Mouse (Mus musculus) hindbrain, embryonic 12.5 days (tissue): ENCODE results near the gene Cenpc1. TPM values are rescaled to one million over a fixed set of nuclear protein-coding genes. Genes with fewer than 3 reads are reported as not detected.

ENCODE experiments used
- ATAC-seq: fragments of 200-750 bp; cut with Nextera tagmentation; 2 replicates; pipeline ENCODE4 v1.8.0; 2017; ENCODE audit warnings: moderate TSS enrichment; ENCODE audit not compliant: low FRiP score
- H3K27ac ChIP-seq: fragments of 300-500 bp; sonication (generic); 2 replicates; pipeline ENCODE4 v1.5.1; 2016; ENCODE audit warnings: mild to moderate bottlenecking
- H3K27me3 ChIP-seq: fragments of 300-500 bp; sonication (generic); 2 replicates; pipeline ENCODE4 v1.6.1; 2016; ENCODE audit warnings: mild to moderate bottlenecking
- H3K36me3 ChIP-seq: fragments of 300-500 bp; sonication (generic); 2 replicates; pipeline ENCODE4 v1.6.1; 2016; ENCODE audit warnings: mild to moderate bottlenecking
- H3K4me1 ChIP-seq: fragments of 300-500 bp; sonication (generic); 2 replicates; pipeline ENCODE4 v1.6.1; 2016
- H3K4me2 ChIP-seq: fragments of 300-500 bp; sonication (generic); replicated peaks from 2 replicates; pipeline ENCODE4 v1.6.1; 2016; ENCODE audit warnings: mild to moderate bottlenecking
- H3K4me3 ChIP-seq: fragments of 300-500 bp; sonication (generic); 2 replicates; pipeline ENCODE4 v1.5.1; 2016; ENCODE audit warnings: mild to moderate bottlenecking
- H3K9ac ChIP-seq: fragments of 300-500 bp; sonication (generic); 2 replicates; pipeline ENCODE4 v1.6.1; 2016; ENCODE audit warnings: mild to moderate bottlenecking, moderate library complexity
- H3K9me3 ChIP-seq: fragments of 300-500 bp; sonication (generic); replicated peaks from 2 replicates; pipeline ENCODE4 v1.6.1; 2016; ENCODE audit warnings: mild to moderate bottlenecking
- WGBS: fragments of 180-500 bp; shearing (Covaris S2); methylation state at CpG from one replicate; pipeline ENCODE4 v1.1.7; 2016; 5-methylcytosine and 5-hydroxymethylcytosine counted together
- polyA plus RNA-seq: library from polyadenylated mRNA; unstranded; fragments of >200 nt; fragmentation: Nextera tagmentation; extraction: Ambion mirVana; gene quantifications from 2 replicates; pipeline ENCODE4 v1.2.1, GENCODE M21; 2016

Gene Cenpc1
- polyA plus RNA-seq, 1 experiment from 2014 or later = 44.8 TPM

DNA sequence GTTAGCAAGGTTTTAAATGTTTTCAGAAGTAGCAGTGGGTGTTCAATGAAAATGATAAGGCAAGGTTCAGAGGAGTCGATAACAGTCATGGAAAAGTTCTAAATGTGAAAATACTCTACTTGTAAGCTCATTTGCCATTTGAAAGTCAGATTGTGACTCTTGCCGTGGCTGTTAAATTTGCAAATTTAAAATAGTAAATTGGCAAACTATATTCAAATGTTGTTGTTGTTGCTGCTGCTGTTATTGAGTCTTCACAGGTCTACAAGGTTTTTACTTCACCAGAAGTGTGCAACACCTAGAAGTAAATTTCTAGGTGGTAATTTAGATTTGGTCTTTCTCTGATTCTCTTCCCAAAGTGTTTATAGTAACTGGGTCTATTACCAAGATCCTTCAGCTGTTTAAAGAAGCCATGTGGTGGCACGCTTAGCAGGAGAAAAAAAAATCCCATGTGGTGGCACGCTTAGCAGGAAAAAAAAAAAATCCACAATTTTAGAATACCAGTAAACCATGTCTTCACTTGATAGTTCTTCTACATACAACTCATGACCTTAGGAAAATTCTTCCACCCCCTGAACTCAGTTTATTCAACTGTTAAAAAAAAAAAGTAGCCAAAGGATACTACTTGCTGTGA, 7.5 kb upstream of the Cenpc1 start:
- no peaks in the 10 kb centered on the region for H3K36me3 ChIP-seq
- H3K4me2 ChIP-seq = no peak overlapping the region
- H3K27ac ChIP-seq = no peak overlapping the region
- no peak for ATAC-seq
- no peaks in the 10 kb centered on the region for H3K4me1 ChIP-seq
- H3K4me3 ChIP-seq = no peak overlapping the region
- H3K9me3 ChIP-seq = no peaks in the 10 kb centered on the region
- WGBS = 86% methylated on average over 4 of the region's 4 CpGs
- no peaks in the 10 kb centered on the region for H3K27me3 ChIP-seq
- H3K9ac ChIP-seq = no peak overlapping the region

GRCm38 (mm10) chr5:86071538-86071937, 6.2 kb upstream of the Cenpc1 start, which contains the start of gene Stap1:
Gene Stap1 (plus strand): TSS chr5:86071746.
- H3K27ac ChIP-seq = no peak within 1 kb of the TSS
- no peaks in the 10 kb centered on the region for H3K4me1 ChIP-seq
- no peaks in the 10 kb centered on the region for H3K36me3 ChIP-seq
- H3K4me3 ChIP-seq = no peak within 1 kb of the TSS
- no peak for ATAC-seq
- H3K9ac ChIP-seq = no peak within 1 kb of the TSS
- H3K4me2 ChIP-seq = no peak within 1 kb of the TSS
- H3K27me3 ChIP-seq = no peaks in the 10 kb centered on the region
- H3K9me3 ChIP-seq = no peaks in the 10 kb centered on the region
- WGBS = 78% methylated on average over 7 of the region's 7 CpGs

- Histone ChIP-seq H3K27me3 (no peaks in the 10 kb centered on the region), H3K9ac (no peak overlapping the region), H3K27ac (no peak overlapping the region), H3K4me2 (no peak overlapping the region), H3K4me3 (no peak overlapping the region), H3K4me1 (peaks cover 5% of the 10 kb centered on the region), H3K36me3 (no peaks in the 10 kb centered on the region), H3K9me3 (no peaks in the 10 kb centered on the region)
- 70% methylated on average over 6 of the region's 6 CpGs for WGBS
- no peak for ATAC-seq
Observed at GRCm38 (mm10) chr5:86069121-86069520, 3.7 kb upstream of the Cenpc1 start.

DNA sequence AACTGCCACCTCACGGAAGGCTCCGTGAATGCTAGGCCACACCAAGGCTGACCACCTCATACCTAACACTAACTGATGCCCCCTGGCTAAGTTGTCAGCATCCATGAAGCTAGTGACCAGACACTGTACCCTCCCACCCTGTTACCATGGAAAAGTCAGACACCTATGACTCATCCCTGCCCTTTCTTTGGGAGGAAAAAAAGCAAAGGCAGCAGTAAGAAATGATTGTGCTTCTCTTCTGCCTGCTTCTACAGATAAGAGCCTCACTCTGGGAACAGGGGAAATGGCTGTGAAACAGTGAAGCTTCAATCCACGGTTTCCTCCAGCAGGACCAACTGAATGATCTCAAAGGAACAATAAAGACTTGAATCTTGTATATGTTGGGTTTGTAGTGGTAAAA, 3.1 kb upstream of the Cenpc1 start:
- Histone ChIP-seq H3K4me2 (no peak overlapping the region), H3K27ac (no peak overlapping the region), H3K27me3 (no peaks in the 10 kb centered on the region), H3K36me3 (no peaks in the 10 kb centered on the region), H3K9ac (no peak overlapping the region), H3K9me3 (no peaks in the 10 kb centered on the region), H3K4me3 (no peak overlapping the region), H3K4me1 (peaks cover 10% of the 10 kb centered on the region)
- WGBS = 85% methylated on average over 3 of the region's 3 CpGs
- no peak for ATAC-seq

- Histone ChIP-seq H3K36me3 (no peaks in the 10 kb centered on the region), H3K4me1 (peaks cover 13% of the 10 kb centered on the region), H3K9ac (0 out of 2 replicates have a peak overlapping the region, but pooled peaks have one; percentile 24), H3K27me3 (no peaks in the 10 kb centered on the region), H3K4me3 (peak overlapping the region; percentile 85), H3K4me2 (peak overlapping the region; percentile 61), H3K9me3 (no peaks in the 10 kb centered on the region), H3K27ac (0 out of 2 replicates have a peak overlapping the region, but pooled peaks have one; percentile 30)
- ATAC-seq = peak; percentile 21
- 1% methylated on average over 17 of the region's 17 CpGs for WGBS
Observed at GRCm38 (mm10) chr5:86066551-86066929, 1.2 kb upstream of the Cenpc1 start.

DNA sequence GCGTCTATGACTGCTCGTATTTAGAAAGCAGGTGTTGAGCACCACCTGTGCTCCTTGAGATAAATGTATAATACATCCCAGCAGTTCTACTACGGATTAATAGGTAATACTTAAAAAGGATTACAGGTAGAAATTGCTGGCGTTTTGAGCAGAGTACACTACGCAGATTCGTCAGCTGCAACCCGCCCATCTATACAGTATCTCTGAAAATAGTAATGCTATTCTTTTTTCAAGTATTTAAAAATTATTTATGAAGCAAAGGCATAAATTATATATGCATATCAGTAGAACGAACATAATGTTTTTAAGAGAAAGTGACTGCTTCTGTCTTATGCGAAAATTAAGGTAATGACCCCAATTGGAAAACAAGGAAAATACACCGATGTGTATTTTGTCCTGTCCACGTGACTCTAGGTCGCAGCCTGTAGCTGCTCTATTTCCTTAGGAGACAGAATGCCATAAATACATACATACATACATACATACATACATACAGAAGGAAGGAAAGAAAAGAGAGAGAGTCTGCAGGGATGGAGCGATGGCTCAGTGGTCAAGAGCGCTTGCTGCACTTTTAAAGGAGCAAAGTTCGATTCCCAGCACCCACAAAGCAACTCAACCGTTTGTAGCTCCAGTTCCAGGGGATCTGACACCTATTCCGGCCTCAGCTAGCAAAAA, 630 bp upstream of the Cenpc1 start:
- Histone ChIP-seq H3K4me3 (peak overlapping the region; percentile 85), H3K9me3 (no peaks in the 10 kb centered on the region), H3K4me2 (peak overlapping the region; percentile 61), H3K36me3 (no peaks in the 10 kb centered on the region), H3K27ac (peak overlapping the region; percentile 70; the same call in 1 of the 2 replicates), H3K9ac (0 out of 2 replicates have a peak overlapping the region, but pooled peaks have one; percentile 24), H3K4me1 (peaks cover 13% of the 10 kb centered on the region), H3K27me3 (no peaks in the 10 kb centered on the region)
- peak; percentile 51 for ATAC-seq
- 2% methylated on average over 17 of the region's 17 CpGs for WGBS

GRCm38 (mm10) chr5:86063501-86063900, 1.9 kb downstream of the Cenpc1 start:
- ATAC-seq = no peak
- Histone ChIP-seq H3K27me3 (no peaks in the 10 kb centered on the region), H3K27ac (no peak overlapping the region), H3K4me3 (no peak overlapping the region; the same call in 1 of the 2 replicates), H3K9ac (no peak overlapping the region), H3K9me3 (no peaks in the 10 kb centered on the region), H3K36me3 (no peaks in the 10 kb centered on the region; the same call in 1 of the 2 replicates), H3K4me2 (peak overlapping the region; percentile 61), H3K4me1 (peaks cover 13% of the 10 kb centered on the region)
- 100% methylated on average over 1 of the region's 1 CpGs for WGBS

DNA sequence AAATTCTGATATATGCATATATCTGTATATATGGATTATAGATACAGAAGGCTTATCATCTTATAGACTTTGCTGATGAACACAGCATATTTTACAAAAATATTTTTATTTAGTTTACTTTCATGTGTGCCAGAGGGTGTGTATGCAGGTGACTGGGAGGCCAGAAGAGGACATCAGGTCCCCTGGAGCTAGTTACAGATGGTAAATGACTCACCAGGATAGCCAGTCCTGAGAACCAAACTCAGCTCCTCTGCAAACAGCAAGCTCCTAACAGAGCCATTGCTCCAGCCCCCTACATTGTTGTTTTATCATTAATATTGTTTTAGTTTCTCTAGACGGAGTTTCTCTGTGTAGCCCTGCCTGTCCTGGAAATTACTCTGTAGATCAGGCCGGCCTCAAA, 35.6 kb downstream of the Cenpc1 start:
- Histone ChIP-seq H3K36me3 (peaks cover 42% of the 10 kb centered on the region), H3K4me3 (no peak overlapping the region), H3K27me3 (no peaks in the 10 kb centered on the region), H3K4me2 (no peak overlapping the region), H3K4me1 (no peaks in the 10 kb centered on the region), H3K27ac (no peak overlapping the region), H3K9me3 (no peaks in the 10 kb centered on the region), H3K9ac (no peak overlapping the region)
- ATAC-seq = no peak
- WGBS = 89% methylated on average over 2 of the region's 2 CpGs

- Histone ChIP-seq H3K27ac (no peak overlapping the region), H3K9me3 (no peaks in the 10 kb centered on the region), H3K27me3 (no peaks in the 10 kb centered on the region), H3K9ac (no peak overlapping the region), H3K4me1 (no peaks in the 10 kb centered on the region), H3K36me3 (no peaks in the 10 kb centered on the region), H3K4me3 (no peak overlapping the region), H3K4me2 (no peak overlapping the region)
- WGBS = 86% methylated on average over 6 of the region's 6 CpGs
- no peak for ATAC-seq
Observed at GRCm38 (mm10) chr5:85996545-85997510, 68.6 kb downstream of the Cenpc1 start.

DNA sequence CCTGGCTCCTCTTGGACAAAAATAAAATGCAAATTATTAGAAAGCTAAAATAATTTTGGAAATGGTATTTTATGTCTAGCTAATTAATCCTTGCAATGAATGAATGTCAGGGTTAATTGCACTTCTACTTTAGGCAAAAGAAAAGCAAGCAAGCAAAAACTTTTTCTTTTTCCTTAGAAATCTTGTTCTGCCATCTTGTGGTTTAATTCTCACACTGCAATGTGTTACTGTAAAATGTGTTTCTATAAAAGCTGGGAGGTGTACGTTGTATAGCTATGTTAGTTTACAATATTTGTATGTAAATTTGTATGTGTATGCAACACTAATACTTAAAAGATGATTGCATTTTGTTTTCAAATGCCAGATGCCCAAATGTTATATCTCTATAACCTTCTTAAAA, 70.8 kb downstream of the Cenpc1 start:
- ATAC-seq = no peak
- H3K4me1 ChIP-seq = no peaks in the 10 kb centered on the region
- H3K27me3 ChIP-seq = no peaks in the 10 kb centered on the region
- no peak overlapping the region for H3K4me3 ChIP-seq
- no peak overlapping the region for H3K27ac ChIP-seq
- no peak overlapping the region for H3K4me2 ChIP-seq
- WGBS = 59% methylated on average over 1 of the region's 1 CpGs
- H3K9me3 ChIP-seq = no peaks in the 10 kb centered on the region
- H3K9ac ChIP-seq = no peak overlapping the region
- no peaks in the 10 kb centered on the region for H3K36me3 ChIP-seq

- ATAC-seq = 0 out of 2 replicates have a peak, but pooled peaks have one; percentile 16
- 83% methylated on average over 4 of the region's 4 CpGs for WGBS
- Histone ChIP-seq H3K9me3 (no peaks in the 10 kb centered on the region), H3K27ac (no peak overlapping the region), H3K36me3 (no peaks in the 10 kb centered on the region), H3K4me2 (no peak overlapping the region), H3K9ac (no peak overlapping the region), H3K4me1 (no peaks in the 10 kb centered on the region), H3K27me3 (no peaks in the 10 kb centered on the region), H3K4me3 (no peak overlapping the region)
Observed at GRCm38 (mm10) chr5:85992805-85993721, 72.3 kb downstream of the Cenpc1 start.
